Mouse (Mus musculus) spleen, postnatal 10 days (tissue): ENCODE data around the gene Sspo.

Source experiments
- DNase-seq, 2 experiments: peaks; one replicate each; pipeline ENCODE4 v3.0.0; 2021 to 2022; ENCODE audit warnings: low spot score in 2 of 2

Gene Sspo

GRCm38 (mm10) chr6:48539860-48540259, 91.8 kb downstream of the Sspo start:
- no peak for DNase-seq

- DNase-seq = no peak
Observed at GRCm38 (mm10) chr6:48540721-48541120, 92.7 kb downstream of the Sspo start.

GRCm38 (mm10) chr6:48541560-48542450, 93.8 kb downstream of the Sspo start:
- no peak for DNase-seq

GRCm38 (mm10) chr6:48542631-48543030, 94.6 kb downstream of the Sspo start:
- no peak for DNase-seq

GRCm38 (mm10) chr6:48545251-48545650, 97.2 kb downstream of the Sspo start:
- DNase-seq = no peak

GRCm38 (mm10) chr6:48546271-48546670, 98.2 kb downstream of the Sspo start:
- peak in 1 of 2 experiments; percentile 49 for DNase-seq

- no peak for DNase-seq
Observed at GRCm38 (mm10) chr6:48546858-48547257, 98.8 kb downstream of the Sspo start.

- no peak for DNase-seq
Observed at GRCm38 (mm10) chr6:48548314-48548713, 100.3 kb downstream of the Sspo start.
